Mouse (Mus musculus) liver, embryonic 13.5 days (tissue): ENCODE results near the gene Zdhhc14. TPM values are rescaled to one million over a fixed set of nuclear protein-coding genes. Genes with fewer than 3 reads are reported as not detected.
"Not testable (repeated sequence)": the region's sequence is repeated elsewhere in the genome, so short reads cannot be mapped to it uniquely, and the experiment has no call there.

ENCODE experiments used
- ATAC-seq: fragments of 200-750 bp; cut with Nextera tagmentation; 2 replicates; pipeline ENCODE4 v1.8.0; 2017; ENCODE audit warnings: low read depth, mild to moderate bottlenecking, moderate number of reproducible peaks, moderate library complexity
- DNase-seq: peaks from one replicate; pipeline ENCODE4 v3.0.0; 2022
- H3K27ac ChIP-seq: fragments of 300-500 bp; sonication (generic); 2 replicates; pipeline ENCODE4 v1.5.1; 2015; ENCODE audit warnings: moderate library complexity, mild to moderate bottlenecking, inconsistent platforms
- H3K27me3 ChIP-seq: fragments of 300-500 bp; sonication (generic); 2 replicates; pipeline ENCODE4 v1.6.1; 2015; ENCODE audit warnings: mild to moderate bottlenecking, inconsistent platforms
- H3K36me3 ChIP-seq: fragments of 300-500 bp; sonication (generic); 2 replicates; pipeline ENCODE4 v1.6.1; 2015; ENCODE audit warnings: mild to moderate bottlenecking, inconsistent platforms
- H3K4me1 ChIP-seq: fragments of 300-500 bp; sonication (generic); replicated peaks from 2 replicates; pipeline ENCODE4 v1.6.1; 2015; ENCODE audit warnings: inconsistent platforms
- H3K4me2 ChIP-seq: fragments of 300-500 bp; sonication (generic); 2 replicates; pipeline ENCODE4 v1.6.1; 2015; ENCODE audit warnings: inconsistent platforms, mild to moderate bottlenecking, moderate library complexity
- H3K4me3 ChIP-seq: fragments of 300-500 bp; sonication (generic); replicated peaks from 2 replicates; pipeline ENCODE4 v1.5.1; 2015; ENCODE audit warnings: mild to moderate bottlenecking, inconsistent platforms
- H3K9ac ChIP-seq: fragments of 300-500 bp; sonication (generic); 2 replicates; pipeline ENCODE4 v1.6.1; 2015; ENCODE audit warnings: mild to moderate bottlenecking, inconsistent platforms
- H3K9me3 ChIP-seq: fragments of 300-500 bp; sonication (generic); replicated peaks from 2 replicates; pipeline ENCODE4 v1.6.1; 2016; ENCODE audit warnings: inconsistent platforms
- WGBS: fragments of 180-500 bp; shearing (Covaris S2); methylation state at CpG from one replicate; pipeline ENCODE4 v1.1.7; 2015; ENCODE audit not compliant: insufficient replicate concordance; 5-methylcytosine and 5-hydroxymethylcytosine counted together
- polyA plus RNA-seq: library from polyadenylated mRNA; unstranded; fragments of >200 nt; fragmentation: Nextera tagmentation; extraction: Ambion mirVana; gene quantifications from 2 replicates; pipeline ENCODE4 v1.2.1, GENCODE M21; 2015

Gene Zdhhc14
- polyA plus RNA-seq, 1 experiment from 2014 or later = 4.7 TPM

DNA sequence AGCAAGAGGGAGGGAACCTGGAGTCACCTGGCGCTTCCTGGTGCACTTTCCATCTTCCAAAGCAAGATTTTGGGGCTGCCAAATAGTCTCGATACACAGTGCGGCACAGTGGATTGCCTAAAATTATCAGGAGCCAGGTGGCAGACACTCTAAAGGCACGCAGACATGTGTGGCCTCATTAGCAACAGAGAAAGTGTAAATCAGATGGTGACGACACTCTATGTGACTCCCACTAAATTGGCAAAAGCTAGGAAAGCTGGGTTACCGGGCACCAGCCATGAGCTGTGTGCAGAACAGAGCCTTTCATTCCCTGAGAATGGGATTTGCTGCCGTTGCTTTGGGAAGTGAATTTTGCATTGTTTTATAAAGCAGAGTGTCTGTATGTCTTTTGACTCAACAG, 115.0 kb downstream of the Zdhhc14 start:
- no peak overlapping the region for H3K4me3 ChIP-seq
- ATAC-seq = no peak
- no peak overlapping the region for H3K9ac ChIP-seq
- H3K9me3 ChIP-seq = no peaks in the 10 kb centered on the region
- H3K4me1 ChIP-seq = 0 out of 2 replicates have a peak, but pooled peaks cover 6% of the 10 kb centered on the region
- DNase-seq = no peak
- no peaks in the 10 kb centered on the region for H3K27me3 ChIP-seq
- no peak overlapping the region for H3K4me2 ChIP-seq
- no peaks in the 10 kb centered on the region for H3K36me3 ChIP-seq
- WGBS = 86% methylated on average over 7 of the region's 7 CpGs
- H3K27ac ChIP-seq = no peak overlapping the region

DNA sequence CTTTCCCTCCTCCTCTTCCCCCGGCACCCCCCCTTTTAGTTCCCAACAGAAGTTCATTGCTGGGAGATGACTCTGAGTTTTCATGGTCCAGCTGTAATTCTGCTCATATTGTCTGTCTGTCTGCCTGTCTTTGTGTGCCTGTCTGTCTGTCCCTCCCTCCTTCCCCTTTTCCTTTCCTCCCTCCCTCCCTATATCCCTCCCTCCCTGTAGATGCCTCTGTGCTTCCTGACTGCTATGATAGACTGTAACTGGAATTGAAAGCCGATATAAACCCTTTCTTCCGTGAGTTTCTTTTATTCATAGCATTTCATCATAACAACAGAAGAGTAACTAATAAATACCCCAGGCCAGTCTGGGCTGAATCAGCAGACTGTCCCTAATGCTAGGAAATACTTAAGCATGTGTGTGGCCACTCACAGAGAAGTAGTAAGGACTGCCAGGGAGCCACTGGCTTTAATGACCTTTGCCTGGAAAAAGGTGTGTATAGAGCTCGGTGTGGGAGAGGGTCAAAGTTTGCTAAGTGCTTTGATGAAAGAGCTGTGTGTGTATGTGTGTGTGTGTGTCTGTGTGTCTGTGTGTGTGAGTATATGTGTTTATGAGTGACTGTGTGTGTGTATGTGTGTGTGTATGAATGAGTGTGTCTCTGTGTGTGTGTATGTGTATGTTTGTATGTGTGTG, 117.7 kb downstream of the Zdhhc14 start:
- Histone ChIP-seq H3K27ac (no peak overlapping the region), H3K4me2 (no peak overlapping the region), H3K9me3 (no peaks in the 10 kb centered on the region), H3K27me3 (no peaks in the 10 kb centered on the region), H3K4me1 (peaks cover 13% of the 10 kb centered on the region), H3K36me3 (no peaks in the 10 kb centered on the region), H3K4me3 (no peak overlapping the region), H3K9ac (no peak overlapping the region)
- DNase-seq = no peak
- 84% methylated on average over 4 of the region's 4 CpGs for WGBS
- peak; percentile 56 for ATAC-seq

DNA sequence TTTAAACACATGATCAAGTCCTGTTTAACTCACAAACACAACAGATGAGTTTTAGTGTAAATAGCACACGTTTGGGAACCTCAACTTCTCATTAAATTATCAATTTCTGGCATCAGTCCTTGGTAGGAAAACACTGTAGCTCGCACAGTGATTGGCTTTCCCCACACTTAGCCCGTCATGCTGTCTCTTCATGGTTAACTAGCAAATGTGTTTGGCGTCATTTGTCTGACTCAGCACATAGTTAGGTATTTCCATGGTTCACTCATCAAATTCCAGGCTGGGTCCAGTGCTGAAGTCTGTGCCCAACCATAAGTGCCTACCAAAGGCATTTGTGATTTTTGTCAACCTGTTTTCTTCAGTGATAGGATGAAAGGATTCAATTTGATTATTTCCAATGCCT, 119.9 kb downstream of the Zdhhc14 start:
- Histone ChIP-seq H3K27ac (no peak overlapping the region), H3K27me3 (no peaks in the 10 kb centered on the region), H3K9ac (no peak overlapping the region), H3K9me3 (no peaks in the 10 kb centered on the region), H3K36me3 (no peaks in the 10 kb centered on the region), H3K4me2 (no peak overlapping the region), H3K4me1 (peaks cover 14% of the 10 kb centered on the region), H3K4me3 (no peak overlapping the region)
- DNase-seq (no peak), ATAC-seq (no peak)
- WGBS = 57% methylated on average over 4 of the region's 4 CpGs

DNA sequence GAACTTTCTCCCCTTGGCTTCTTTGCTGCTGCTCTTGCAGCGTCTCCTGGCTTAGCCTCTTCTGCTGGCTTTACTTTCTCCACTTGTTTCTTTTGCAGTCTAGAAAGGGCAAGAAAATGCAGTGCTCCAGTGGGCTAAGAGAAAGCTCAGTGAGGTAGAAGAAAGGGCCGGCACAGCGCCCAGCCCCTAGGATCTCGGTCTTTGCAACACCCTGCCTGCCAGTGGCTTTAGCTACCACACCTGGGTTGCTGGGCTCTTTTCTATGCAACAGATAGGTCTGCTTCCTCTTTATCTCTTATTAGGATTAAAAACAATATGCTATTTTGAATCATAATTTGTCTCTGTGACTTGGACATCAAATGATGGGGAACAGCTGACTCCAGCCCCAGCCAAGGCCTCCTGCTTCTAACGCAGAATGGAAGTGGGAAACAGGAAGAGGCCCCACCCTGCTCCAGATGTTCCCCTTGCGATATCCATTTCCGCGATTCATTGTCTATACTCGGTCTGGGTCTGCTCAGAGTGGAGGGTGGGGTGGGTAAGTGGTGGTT, 122.5 kb downstream of the Zdhhc14 start:
- ATAC-seq = peak; percentile 65
- WGBS = 30% methylated on average over 9 of the region's 9 CpGs

DNA sequence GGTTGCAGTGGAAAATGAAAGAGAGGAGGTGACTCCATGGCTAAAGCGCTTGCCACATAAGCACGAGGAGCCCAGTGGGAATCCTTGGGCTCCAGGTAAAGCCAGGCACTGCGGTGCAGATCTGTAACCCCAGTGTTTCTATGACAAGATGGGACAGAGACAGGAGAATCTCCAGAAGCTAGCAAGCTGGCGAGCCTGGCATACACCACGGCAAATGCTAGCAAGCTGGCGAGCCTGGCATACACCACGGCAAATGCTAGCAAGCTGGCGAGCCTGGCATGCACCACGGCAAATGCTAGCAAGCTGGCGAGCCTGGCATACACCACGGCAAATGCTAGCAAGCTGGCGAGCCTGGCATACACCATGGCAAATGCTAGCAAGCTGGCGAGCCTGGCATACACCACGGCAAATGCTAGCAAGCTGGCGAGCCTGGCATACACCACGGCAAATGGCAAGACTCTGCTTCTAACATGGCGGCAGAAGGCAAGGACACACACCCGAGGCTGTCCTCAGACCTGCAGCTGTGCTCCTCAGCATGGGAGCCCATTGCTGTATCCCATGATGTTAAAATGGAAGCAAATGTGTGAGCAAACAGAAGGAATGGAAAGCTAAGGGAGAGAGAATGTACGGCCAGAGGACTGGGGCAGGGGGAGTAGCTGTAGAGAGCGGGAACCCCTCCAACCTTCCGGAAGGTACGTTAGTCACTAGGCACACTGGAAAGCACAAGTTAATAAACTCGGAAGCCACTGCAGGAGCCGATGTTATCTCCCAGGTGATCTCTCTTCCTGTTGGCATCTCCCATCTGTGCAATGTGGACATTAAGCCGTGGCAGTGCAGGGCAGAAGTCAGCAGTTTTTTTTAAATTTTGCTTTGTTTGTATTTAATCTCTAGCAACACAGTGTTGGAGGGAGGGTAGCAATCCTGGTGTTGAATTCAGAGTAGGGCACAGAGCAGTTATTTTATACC, 129.6 kb downstream of the Zdhhc14 start:
- Histone ChIP-seq H3K9ac (no peak overlapping the region), H3K4me1 (peaks cover 47% of the 10 kb centered on the region), H3K27ac (no peak overlapping the region; the same call in 1 of the 2 replicates), H3K27me3 (no peaks in the 10 kb centered on the region), H3K4me2 (no peak overlapping the region), H3K9me3 (no peaks in the 10 kb centered on the region), H3K36me3 (no peaks in the 10 kb centered on the region), H3K4me3 (no peak overlapping the region)
- DNase-seq (no peak), ATAC-seq (no peak)
- 82% methylated on average over 25 of the region's 25 CpGs for WGBS

More for the DNA sequence above, 122.5 kb downstream of the Zdhhc14 start:
- Histone ChIP-seq H3K4me3 (no peak overlapping the region), H3K36me3 (no peaks in the 10 kb centered on the region), H3K9ac (no peak overlapping the region), H3K4me2 (no peak overlapping the region), H3K9me3 (no peaks in the 10 kb centered on the region), H3K4me1 (peaks cover 12% of the 10 kb centered on the region), H3K27me3 (no peaks in the 10 kb centered on the region), H3K27ac (no peak overlapping the region)
- peak; percentile 27 for DNase-seq

DNA sequence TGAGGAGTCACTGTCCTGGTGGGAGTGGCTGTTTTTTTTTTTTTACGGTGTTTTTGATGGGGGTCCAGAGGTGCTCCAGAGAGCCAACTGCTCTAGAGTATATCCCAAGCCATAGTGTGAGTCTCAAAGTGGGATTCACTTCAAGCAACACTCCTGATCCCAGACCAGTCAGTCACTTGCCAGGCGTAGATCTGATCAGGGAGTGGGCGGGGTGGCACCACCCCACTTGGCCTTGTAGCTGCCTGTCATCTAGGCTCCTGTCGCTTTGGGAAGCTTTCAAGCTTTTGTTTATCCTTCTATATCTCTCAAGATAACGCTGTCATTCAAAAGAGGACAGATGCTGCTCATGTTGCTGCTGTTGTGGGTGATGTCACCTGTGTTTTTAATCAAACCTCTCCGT, 130.4 kb downstream of the Zdhhc14 start:
- H3K9ac ChIP-seq = no peak overlapping the region
- no peaks in the 10 kb centered on the region for H3K9me3 ChIP-seq
- DNase-seq = no peak
- H3K4me3 ChIP-seq = no peak overlapping the region
- ATAC-seq = peak; percentile 62
- H3K36me3 ChIP-seq = no peaks in the 10 kb centered on the region
- H3K27ac ChIP-seq = no peak overlapping the region
- H3K4me2 ChIP-seq = no peak overlapping the region
- H3K27me3 ChIP-seq = no peaks in the 10 kb centered on the region
- H3K4me1 ChIP-seq = peaks cover 53% of the 10 kb centered on the region
- WGBS = 43% methylated on average over 6 of the region's 6 CpGs

DNA sequence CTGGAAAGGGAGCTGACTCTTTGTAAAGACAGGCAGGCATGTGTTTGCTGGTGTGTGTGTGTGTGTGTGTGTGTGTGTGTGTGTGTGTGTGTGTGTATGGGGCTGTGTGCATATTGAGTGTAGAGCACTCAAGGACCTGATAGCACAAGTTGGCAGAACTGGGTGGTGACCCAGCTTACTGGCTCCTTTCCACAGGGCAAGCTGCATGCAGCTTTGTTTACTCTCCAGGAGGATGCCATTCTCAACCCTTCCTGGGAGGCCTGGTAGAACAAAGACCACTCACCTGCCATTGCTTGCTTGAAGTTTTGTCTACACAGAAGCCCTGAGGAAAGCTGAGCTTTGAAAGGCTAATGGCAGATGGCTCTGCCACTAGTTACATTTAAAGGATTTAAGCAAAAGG, 130.8 kb downstream of the Zdhhc14 start:
- Histone ChIP-seq H3K9me3 (no peaks in the 10 kb centered on the region), H3K9ac (no peak overlapping the region), H3K4me2 (no peak overlapping the region), H3K36me3 (no peaks in the 10 kb centered on the region), H3K27ac (no peak overlapping the region), H3K4me3 (no peak overlapping the region), H3K4me1 (peaks cover 53% of the 10 kb centered on the region), H3K27me3 (no peaks in the 10 kb centered on the region)
- DNase-seq (no peak), ATAC-seq (peak; percentile 38; the same call in 1 of the 2 replicates)

DNA sequence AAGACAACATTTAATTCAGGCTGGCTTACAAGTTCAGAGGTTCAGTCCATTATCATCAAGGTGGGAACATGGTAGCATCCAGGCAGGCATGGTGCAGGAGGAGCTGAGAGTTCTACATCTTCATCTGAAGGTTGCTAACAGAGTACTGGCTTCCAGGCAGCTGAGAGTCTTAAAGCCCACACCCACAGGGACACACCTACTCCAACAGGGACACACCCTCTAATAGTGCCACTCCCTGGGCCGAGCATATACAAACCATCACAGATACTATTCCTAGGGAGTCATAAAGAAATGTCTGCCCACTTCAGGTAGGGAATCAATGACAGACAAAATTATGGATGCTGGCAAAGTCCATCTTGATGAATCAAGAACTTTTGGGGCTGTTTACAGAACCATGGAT, 132.5 kb downstream of the Zdhhc14 start:
- H3K27me3 ChIP-seq, H3K27ac ChIP-seq, H3K9me3 ChIP-seq, H3K4me3 ChIP-seq, H3K36me3 ChIP-seq, H3K9ac ChIP-seq: not testable (repeated sequence)
- WGBS = 13% methylated on average over 1 of the region's 1 CpGs
- Histone ChIP-seq H3K4me2 (peak overlapping the region; percentile 26), H3K4me1 (peaks cover 53% of the 10 kb centered on the region)
- ATAC-seq = peak; percentile 84
- peak; percentile 32 for DNase-seq

DNA sequence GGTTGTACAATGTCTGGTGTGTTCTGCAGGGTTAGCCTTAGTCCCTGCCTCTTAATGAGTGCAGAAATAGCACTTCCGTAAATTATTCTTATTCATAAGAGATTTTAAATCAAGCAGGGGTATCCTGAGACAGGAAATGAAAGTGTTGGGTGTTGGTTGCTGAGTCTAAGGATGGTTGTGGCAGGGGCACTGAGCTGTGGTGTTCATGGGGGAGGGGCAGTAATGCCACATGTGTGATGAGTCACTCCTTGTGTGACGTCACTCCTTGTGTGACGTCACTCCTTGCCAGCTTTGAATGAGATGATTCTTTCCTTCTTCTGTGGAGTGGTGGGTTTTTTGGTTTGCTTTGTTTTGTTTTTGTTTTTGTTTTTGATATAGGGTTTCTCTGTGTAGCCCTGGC, 134.0 kb downstream of the Zdhhc14 start:
- no peak overlapping the region for H3K4me2 ChIP-seq
- no peaks in the 10 kb centered on the region for H3K36me3 ChIP-seq
- H3K4me1 ChIP-seq = peaks cover 53% of the 10 kb centered on the region
- ATAC-seq (no peak), DNase-seq (no peak)
- H3K4me3 ChIP-seq = no peak overlapping the region
- 58% methylated on average over 3 of the region's 3 CpGs for WGBS
- no peak overlapping the region for H3K27ac ChIP-seq
- no peak overlapping the region for H3K9ac ChIP-seq
- no peaks in the 10 kb centered on the region for H3K27me3 ChIP-seq
- no peaks in the 10 kb centered on the region for H3K9me3 ChIP-seq

DNA sequence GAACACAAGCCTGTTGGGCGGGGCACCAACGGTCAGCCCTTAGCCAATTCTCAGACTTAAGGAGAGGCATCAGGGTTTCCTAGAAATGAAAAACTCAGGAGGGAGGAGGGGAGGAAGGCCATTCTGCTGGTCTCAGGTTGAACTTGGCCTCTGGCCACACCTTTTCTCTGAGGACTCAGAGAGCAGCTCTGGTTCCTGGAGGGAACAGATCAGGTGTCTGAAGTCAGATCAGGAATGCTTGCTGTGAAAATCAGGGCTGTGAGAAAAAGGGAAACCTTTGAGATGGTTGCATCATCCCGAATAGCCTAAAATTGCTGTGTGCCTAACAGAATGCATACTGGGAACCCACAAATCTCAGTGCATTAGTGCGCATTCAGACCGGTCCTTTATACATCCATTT, 135.3 kb downstream of the Zdhhc14 start:
- peaks cover 44% of the 10 kb centered on the region for H3K4me1 ChIP-seq
- H3K36me3 ChIP-seq = no peaks in the 10 kb centered on the region
- no peak overlapping the region for H3K4me3 ChIP-seq
- H3K4me2 ChIP-seq = no peak overlapping the region
- no peak overlapping the region for H3K27ac ChIP-seq
- no peaks in the 10 kb centered on the region for H3K9me3 ChIP-seq
- H3K27me3 ChIP-seq = no peaks in the 10 kb centered on the region
- no peak for ATAC-seq
- 91% methylated on average over 5 of the region's 5 CpGs for WGBS
- no peak for DNase-seq
- no peak overlapping the region for H3K9ac ChIP-seq

DNA sequence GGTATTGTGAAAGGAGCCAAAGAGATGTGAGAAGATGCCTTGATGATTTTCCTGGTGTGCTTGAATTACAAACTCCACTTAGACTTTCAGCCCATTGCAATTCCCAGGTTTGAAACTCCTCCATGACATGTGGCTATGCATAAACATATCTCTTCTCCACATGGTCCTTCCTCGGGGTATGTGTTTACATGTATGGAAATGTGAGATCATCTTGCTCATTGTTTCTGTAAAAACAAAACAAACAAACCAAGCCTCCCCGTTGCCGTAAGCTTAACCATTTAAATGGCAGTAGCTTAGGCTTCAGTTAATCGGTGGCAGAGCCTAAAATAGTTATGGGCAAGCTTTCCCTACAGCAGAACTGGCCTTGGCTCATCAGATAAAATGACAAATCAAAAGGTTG, 137.3 kb downstream of the Zdhhc14 start:
- ATAC-seq (no peak), DNase-seq (no peak)
- WGBS = 65% methylated on average over 4 of the region's 4 CpGs
- no peak overlapping the region for H3K9ac ChIP-seq
- H3K27me3 ChIP-seq = no peaks in the 10 kb centered on the region
- H3K4me3 ChIP-seq = no peak overlapping the region
- no peak overlapping the region for H3K4me2 ChIP-seq
- H3K9me3 ChIP-seq = no peaks in the 10 kb centered on the region
- peaks cover 25% of the 10 kb centered on the region for H3K4me1 ChIP-seq
- H3K36me3 ChIP-seq = no peaks in the 10 kb centered on the region
- H3K27ac ChIP-seq = no peak overlapping the region
